Mouse (Mus musculus): ENCODE results near the gene Cenpl. TPM values are rescaled to one million over a fixed set of nuclear protein-coding genes. Genes with fewer than 3 reads are reported as not detected.

The Cenpl gene
- total RNA-seq, 2 experiments from 2014 or later: 4.9 to 5.2 TPM

GRCm38 (mm10) chr1:161040855-161041254, 29.7 kb upstream of the Cenpl start:
- DNase-seq (ENCODE audit: low spot score in 2 of 2): no peak

DNA sequence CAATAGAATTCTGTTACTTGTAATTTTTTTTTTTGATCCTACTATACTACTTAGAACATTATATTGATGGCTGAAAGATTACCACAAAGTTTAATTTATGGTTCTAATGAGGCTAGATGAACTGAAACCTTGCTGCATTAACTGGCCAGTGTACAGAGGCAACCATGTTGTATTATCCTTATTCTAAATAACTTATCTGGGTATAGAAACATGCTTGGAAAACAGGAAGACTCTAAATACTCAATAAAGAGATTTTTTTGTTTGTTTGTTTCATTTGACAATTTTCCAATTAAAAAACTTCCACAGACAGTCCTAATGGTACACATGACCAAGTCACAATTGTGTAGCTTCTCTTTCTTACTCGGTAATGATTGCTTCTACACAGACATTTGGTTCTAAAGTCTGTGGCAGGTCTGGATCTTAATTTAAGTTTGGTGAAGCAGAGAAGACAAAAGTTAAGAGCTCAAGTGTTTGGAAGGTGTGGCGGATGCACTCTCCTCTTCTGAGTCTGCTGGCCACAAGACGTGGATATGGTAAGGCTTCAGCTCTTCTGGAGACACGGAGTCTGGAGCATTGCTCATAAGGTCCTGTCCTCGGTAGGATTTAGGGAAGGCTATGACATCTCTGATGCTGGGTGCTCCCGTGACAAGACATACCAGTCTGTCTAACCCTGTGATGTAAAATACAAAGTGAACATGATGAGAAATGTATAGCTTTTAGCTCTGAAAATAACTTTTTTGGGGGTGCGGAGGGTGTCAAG, 29.1 kb upstream of the Cenpl start:
- no peak for DNase-seq (ENCODE audit: low spot score in 2 of 2)

GRCm38 (mm10) chr1:161046972-161047371, 23.5 kb upstream of the Cenpl start:
- no peak for DNase-seq (ENCODE audit: low spot score in 2 of 2)

DNA sequence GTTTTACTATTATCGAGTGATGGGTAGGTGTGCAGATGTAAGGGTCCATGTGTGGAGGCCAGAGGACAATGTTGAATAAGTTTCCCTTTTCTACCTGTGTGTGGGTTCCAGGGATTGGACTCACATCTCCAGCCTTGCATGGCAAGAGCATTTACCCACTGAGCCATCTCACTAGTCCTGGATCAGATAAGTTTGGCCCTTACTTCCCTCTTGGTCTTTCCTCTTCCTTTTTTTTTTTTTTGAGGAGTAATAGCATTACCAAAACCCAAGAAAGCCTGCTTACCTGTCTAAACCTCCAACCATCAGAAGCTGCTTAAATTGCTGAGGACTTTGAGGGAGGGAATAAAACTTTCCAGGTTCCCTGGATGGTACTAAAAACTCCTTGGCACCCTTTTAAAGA, 13.3 kb upstream of the Cenpl start:
- no peak for DNase-seq (ENCODE audit: low spot score in 2 of 2)

- DNase-seq (ENCODE audit: low spot score in 2 of 2): no peak
Measured at GRCm38 (mm10) chr1:161063351-161063750, 7.2 kb upstream of the Cenpl start.

- DNase-seq (ENCODE audit: low spot score in 2 of 2): no peak
Measured at GRCm38 (mm10) chr1:161071272-161071620, 733 bp downstream of the Cenpl start.

DNA sequence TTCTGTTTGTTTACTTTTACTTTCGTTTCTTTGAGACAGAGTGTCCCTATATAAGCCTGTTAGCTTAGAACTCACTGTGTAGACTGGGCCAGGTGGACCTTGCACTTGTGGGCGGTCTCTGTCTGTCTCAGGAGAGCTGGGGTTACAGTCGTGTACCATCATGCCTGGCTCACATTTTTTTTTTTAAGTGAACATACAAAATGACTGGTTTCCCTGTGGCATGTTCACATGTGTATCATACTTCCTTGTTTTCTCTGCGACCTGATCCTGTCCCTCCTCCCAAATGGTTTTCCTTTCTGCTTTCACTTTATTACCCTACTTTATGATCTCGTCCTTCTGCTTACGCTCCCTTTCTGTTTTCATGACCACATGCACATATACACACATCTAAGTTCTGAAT, 5.7 kb downstream of the Cenpl start:
- DNase-seq (ENCODE audit: low spot score in 2 of 2): no peak

DNA sequence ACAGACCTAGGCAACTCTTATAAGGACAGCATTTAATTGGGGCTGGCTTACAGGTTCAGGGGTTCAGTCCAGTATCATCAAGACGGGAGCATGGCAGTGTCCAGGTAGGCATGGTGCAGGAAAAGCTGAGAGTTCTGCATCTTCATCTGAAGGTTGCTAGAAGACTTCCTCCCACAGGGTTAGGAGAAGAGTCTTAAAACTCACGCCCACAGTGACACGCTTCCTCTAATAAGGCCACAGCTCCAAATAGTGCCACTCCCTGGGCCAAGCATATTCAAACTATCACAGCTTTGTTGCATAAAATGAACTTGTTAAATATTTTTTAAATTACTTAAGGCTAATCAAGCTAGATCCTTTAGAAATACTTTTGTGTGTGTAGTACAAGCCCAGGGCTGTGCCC, 6.7 kb downstream of the Cenpl start:
- DNase-seq (ENCODE audit: low spot score in 2 of 2): no peak

DNA sequence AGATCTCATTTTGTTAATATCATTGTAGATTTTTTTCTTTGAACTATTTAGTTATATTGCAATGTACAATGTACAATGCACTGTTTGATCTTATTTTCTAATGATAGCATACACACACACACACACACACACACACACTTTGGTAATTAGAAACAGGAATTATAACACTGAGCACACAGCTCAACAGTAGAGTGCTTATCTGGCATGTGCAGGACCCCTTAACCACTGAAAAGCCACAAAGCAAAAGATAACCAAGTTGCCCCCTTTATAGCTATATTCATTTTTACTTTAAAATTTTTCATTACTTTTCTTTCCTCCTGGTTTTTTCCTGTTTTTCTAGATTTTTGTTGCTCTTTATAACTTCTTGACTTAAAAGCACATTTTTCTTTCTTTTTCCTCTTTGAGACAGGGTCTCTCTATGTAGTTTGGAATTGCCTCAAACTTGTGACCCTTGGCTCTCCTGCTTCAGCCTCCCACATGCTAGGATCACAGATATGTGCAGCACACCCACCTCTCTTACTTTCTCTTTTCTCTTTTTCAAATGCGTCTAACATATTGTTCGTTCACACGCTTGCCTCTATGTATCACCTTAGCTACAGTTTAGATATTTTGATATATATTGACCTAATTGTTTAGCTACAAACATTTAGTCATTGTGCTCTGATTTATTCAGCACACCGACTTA, 29.4 kb downstream of the Cenpl start:
- DNase-seq (ENCODE audit: low spot score in 2 of 2): no peak

DNA sequence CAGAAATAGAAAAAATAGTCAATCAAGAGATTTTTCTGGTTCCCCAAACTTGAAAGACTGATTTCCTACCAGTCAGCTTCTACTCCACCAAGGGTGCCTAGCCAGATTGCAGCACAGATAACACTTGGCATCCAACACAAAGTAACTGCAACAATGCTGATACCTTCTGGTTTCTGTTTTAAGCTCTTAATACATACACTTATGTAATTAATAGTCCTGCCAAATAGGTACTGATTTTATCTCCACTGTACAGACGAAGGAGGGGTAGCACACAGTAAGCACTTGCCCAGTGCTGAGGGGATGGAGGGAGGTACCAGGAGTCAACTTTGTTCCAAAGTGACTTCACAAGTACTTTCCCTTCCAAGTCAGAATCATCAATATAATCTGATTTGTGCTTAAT, 33.3 kb downstream of the Cenpl start:
- no peak for DNase-seq (ENCODE audit: low spot score in 2 of 2)

DNA sequence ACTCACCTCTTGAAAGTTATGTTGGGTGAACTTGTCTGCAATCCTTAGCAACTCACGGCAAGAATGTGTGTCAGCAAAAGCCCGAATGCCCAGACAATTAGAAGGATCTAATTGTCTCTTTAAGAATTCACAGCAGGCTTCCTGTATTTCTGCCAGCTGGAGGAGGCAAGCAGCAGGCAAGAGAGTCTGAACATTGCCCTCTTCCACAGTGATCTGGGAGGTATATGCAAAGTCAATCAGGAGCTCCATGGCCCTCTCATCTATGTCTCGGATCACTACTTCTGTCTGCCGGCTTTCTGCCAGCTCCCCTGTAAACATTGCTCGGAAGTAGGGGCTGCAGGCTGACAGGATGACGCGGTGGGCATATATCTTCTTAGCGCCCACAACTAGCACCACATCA, 38.7 kb downstream of the Cenpl start:
- DNase-seq (ENCODE audit: low spot score in 2 of 2): no peak

DNA sequence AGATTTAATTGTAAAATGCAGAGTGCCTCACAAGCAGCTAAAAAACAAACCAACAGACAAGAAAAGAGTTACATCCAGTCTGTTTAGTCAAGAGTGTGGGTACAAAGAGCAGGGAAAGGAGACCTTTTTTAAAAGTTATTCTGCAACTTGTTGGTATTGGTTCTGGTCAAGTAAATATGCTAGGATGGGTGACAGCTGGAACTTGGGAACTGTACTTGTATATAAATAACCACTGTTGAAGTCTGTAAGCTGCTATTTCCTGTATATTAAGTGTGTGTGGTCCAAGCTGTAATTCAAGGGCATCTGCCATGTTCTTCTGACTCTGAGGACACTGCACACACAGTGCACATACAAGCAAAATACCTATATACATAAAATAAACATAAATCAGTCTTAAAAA, 44.1 kb downstream of the Cenpl start:
- no peak for DNase-seq (ENCODE audit: low spot score in 2 of 2)

DNA sequence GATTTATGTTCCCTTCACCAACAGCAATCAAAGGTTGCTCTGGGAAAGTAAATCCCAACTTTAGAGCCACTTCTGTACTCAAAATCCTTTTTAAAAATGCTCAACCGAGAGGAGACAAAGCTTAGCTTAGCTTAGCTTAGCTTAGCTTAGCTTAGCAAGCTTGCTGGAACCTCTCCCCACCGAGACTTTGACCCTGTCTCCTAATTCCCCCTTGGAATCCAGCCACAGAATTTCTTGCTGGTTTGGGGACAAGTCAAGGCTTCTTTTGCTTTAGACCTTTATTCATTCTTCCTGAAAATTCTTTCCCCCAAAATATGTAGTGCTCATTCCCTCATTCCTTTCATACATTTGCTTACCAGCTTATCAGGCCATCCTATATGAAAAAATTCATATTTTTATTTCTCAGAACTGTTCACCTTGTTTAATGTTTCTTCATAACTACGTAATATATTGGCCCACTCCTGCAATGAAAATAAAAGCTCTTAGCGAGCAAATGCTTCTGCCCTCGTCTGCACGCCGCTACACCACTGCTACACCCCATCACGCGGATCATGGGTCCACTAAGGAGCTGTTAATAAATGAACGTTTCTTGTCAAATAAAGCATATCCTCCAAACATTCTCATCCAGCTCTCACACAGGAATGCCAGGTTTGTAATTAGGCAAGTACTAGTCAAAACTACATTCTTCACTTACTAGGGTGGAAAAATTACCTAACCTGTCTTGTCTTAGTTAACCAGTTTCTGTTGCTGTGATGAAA, 52.3 kb downstream of the Cenpl start:
- DNase-seq (ENCODE audit: low spot score in 2 of 2): no peak

DNA sequence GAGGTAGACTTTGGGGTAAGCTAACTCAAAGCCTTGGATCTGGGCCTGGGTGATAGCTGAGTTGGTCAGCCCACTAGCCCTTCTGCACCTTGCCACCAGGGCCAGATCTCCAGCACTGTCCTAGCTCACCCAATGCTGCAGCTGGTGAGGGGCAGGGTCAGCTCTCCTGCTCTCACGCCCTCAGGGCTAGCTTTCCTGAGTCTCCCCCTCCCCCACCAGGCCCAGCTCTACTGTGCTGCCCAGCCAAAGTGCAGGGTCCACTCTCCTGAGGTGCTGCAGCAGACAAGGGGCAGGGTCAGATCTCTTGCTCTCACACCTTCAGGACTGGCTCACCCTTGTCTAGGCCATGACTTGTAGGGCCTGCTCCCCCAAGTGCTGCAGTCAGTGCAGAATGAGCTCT, 55.9 kb downstream of the Cenpl start:
- DNase-seq (ENCODE audit: low spot score in 2 of 2): no peak

- peak; percentile 83 to 89 for DNase-seq (ENCODE audit: low spot score in 2 of 2)
Measured at GRCm38 (mm10) chr1:161130726-161131664, 60.5 kb downstream of the Cenpl start, which contains the start of gene Klhl20. Gene Klhl20, minus strand, starts transcription at chr1:161131511.

Other genes with a start within 250 kb of the Cenpl start
- gene Rc3h1, start 164.3 kb upstream of the Cenpl start, total RNA-seq (2021): 10 to 100 TPM; 33.1 to 36.9 TPM
- 1 to 10 TPM; 1.2 to 3.9 TPM for gene Serpinc1, start 92.1 kb upstream of the Cenpl start, total RNA-seq (2021)
- 10 to 100 TPM; 14.2 to 15.6 TPM for gene Zbtb37, start 35.9 kb upstream of the Cenpl start, total RNA-seq (2021)
- gene Dars2, start 55 bp upstream of the Cenpl start, total RNA-seq (2021): 10 to 100 TPM; 13.9 to 15.3 TPM
- gene Klhl20, start 60.8 kb downstream of the Cenpl start, total RNA-seq (2021): 10 to 100 TPM; 15.4 to 18.9 TPM
- not detected for gene Ankrd45, start 72.0 kb downstream of the Cenpl start, total RNA-seq (2021)
- gene Tex50, start 88.6 kb downstream of the Cenpl start, total RNA-seq (2021): not detected
- gene Prdx6, start 180.5 kb downstream of the Cenpl start, total RNA-seq (2021): 10 to 100 TPM; 75.6 to 81.5 TPM